Mouse (Mus musculus) erythroblast, adult 5-6 weeks (primary cell): ENCODE data around the gene Tnfsf15. TPM values are rescaled to one million over a fixed set of nuclear protein-coding genes. Genes with fewer than 3 reads are reported as not detected.

Experiments used
- ATAC-seq: replicated peaks from 2 replicates; pipeline ENCODE4 v1.8.0; 2016; ENCODE audit warnings: moderate number of reproducible peaks, mild to moderate bottlenecking, moderate TSS enrichment, inconsistent platforms; ENCODE audit not compliant: poor library complexity, low FRiP score, severe bottlenecking
- total RNA-seq, 2 experiments: library from RNA; stranded (forward) in 1 of 2; stranded (reverse) in 1 of 2; fragments of 150-400 nt in 1 of 2; fragments of 200-764, 138-1000 nt in 1 of 2; gene quantifications; 2 replicates each; pipeline versions ENCODE4 v1.2.3 to v1.2.4; 2015 to 2017; ENCODE audit warnings: low replicate concordance in 2 of 2

The Tnfsf15 gene
- total RNA-seq, 2 experiments from 2014 or later, result not detected

GRCm38 (mm10) chr4:63743660-63744059 lies 1.3 kb downstream of the Tnfsf15 start:
- ATAC-seq, result no peak

DNA sequence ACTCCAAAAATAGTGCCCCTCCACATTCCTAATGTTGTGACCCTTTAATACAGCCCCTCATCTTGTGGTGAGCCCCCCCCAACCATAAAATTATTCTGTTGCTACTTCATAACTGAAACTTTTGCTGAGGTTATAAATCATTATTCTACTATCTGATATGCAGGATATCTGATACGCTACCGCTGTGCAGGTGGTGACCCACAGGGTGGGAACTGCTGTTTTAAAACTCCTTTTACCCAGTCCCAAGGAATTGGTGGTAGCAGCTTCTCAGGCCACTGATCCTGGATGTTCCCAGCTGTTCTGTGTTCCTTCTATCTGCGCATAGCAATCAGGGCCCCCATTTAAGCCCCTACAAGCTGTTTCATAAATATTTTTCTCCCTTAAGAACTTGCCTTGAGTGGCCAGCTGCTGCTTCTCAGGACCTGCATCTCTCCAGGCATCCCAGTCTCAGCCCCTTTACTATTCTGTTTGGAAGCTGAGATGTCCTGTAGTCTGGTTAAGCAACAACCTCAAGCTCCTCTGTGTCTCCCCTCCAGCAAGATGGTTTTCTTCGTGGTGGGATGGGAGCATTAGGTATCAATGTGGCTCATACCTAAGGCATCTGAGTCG lies 2.0 kb downstream of the Tnfsf15 start:
- no peak for ATAC-seq

GRCm38 (mm10) chr4:63742101-63742500 lies 2.8 kb downstream of the Tnfsf15 start:
- ATAC-seq, result no peak

DNA sequence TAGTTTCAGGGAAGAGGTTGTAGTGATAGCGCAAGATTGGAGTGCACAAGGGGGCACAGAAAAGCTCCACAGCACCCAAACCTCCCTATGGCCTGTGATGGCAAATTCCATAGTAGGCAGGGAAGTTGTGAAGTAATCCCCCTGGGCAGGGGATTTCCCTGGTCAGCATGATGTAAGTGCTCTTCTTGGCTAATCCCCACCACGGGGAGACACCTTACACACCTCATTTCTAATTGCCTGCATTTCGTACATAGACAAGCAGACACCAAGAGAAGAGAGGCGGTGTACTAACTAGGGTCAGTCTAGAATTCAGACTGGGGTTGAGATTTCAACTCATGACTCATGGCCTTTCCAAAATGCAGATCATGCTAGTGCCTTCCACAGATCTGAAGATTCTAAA lies 4.2 kb downstream of the Tnfsf15 start:
- no peak for ATAC-seq

- ATAC-seq, result no peak
Observed at GRCm38 (mm10) chr4:63740001-63740400, 4.9 kb downstream of the Tnfsf15 start.

DNA sequence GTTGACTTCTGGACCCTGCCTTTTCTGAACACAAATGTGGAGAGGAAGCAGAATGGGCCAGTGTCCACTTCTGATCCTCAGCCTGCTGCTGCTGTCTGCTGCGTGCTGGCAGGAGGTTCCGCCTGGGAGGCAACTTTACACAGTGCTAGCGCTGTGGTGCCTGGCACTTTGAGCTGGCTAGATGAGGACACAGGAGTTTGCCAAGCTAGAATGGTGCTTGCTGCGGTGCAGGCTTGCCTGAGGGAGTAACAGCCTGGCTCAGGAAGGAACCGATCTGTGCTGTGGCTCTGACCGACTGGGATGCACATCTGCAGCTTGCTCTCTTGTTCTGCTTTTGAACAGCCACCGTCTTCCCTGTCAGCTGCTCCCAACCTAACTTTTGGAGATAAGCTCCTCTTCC lies 5.4 kb downstream of the Tnfsf15 start:
- no peak for ATAC-seq

GRCm38 (mm10) chr4:63738364-63738997 lies 6.4 kb downstream of the Tnfsf15 start:
- ATAC-seq, result no peak

GRCm38 (mm10) chr4:63731299-63731698 lies 13.6 kb downstream of the Tnfsf15 start:
- no peak for ATAC-seq

DNA sequence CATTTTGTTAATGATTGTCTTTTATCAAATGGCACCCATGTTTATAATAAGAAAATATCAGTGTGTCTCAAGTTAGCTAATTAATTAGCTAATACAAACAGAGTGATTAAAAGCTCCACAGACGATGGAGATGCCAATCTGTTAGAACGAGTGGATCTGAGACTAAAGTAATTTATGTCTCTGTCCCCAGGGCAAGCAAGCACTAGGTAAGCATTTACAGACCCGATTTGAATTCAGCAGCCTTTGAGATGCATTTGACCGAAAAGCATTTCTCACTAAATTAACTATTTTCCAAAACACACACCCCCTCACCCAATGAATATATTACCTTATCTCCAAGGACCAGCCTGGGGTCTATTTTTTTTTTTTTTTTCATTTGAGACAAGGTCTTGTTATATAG lies 18.2 kb downstream of the Tnfsf15 start:
- ATAC-seq, result no peak

- no peak for ATAC-seq
Observed at GRCm38 (mm10) chr4:63725981-63726380, 18.9 kb downstream of the Tnfsf15 start.

DNA sequence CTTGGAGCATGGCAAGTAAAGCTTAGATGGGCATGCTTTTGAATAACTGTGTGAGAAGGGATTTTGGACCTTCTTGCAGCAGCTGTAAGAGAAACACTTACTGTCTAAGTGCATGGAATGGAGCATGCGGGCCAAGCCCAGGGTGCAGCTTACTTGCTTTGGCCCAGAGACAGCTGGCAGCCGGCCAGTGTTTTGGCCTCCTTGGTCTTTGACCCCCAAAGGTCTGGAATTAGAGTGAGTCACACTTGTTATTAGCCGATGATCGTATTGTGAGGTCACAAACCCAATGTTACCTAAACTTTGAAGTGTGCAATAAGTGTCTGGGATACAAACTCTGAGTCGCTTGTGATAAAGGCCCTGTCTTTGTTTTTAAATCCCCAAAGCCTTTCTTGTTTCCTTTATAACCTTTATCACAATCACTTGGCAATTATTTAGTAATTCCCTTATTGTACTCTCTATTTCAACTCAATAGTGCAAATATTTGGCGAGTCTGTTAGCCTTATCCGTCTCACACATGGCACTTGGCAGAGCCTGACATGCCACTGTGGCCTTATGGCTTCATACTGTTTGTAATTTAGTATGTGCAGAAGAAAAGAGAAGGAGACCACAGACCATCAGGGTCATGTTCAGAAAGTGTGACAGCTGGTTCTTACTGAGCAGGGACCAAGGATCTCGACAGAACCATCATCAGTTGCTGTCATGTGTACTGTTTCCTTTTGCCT lies 26.8 kb downstream of the Tnfsf15 start:
- ATAC-seq, result no peak

DNA sequence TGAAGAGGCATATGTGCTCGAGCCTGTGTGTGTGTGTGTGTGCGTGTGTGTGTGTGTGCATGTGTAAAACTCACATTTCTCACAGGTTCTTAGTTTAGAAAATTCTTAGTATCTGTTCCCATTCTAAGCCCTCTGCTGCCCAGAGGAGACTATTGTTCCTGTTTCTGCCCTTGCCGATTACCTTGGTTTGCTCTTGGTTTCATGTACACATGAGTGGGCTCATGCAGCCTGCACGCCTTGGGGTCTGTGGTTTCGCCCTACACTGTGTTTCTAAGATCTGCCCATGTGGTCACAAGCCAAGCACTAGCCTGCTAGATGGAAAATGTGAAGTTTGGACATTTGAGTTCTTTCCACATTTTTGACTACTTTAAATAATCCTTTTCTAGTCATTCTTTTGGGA lies 33.0 kb downstream of the Tnfsf15 start:
- ATAC-seq, result no peak

DNA sequence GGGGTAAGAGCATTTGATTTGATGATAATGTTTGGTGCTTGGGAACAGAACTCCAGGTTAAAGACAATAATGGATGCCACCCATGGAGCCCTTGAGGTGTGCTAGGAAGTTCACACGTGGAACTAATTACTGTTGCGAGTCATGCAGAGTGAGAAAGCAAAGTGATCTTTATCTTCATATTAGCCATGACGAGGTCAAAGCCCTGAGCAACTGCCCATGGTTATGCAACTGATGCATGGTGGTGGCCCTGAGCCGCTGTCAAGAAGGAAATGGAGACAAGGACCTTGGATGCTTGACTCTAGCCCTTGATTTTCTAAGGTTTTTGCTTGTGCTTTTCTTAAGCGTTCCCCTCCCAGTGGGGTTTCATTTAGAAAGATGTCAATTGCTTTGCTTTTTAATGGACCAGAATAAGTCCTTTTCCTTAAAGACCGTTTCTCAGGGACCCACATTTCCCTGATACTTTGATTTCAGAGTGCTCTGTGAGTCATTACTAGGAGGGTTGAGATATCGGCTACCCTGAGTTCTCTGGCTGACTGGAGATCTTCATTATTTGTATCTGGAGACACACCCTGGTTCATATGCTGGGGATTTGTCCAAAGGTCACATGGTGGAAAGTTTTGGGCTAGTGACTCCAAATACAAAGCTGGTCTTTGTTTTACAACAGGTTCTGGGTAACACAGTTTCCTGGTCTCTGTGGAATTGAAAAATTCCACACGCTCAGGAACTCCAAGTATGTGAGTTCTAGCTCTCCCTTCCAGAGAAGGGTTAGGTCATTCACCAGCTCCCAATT lies 34.3 kb downstream of the Tnfsf15 start:
- no peak for ATAC-seq

GRCm38 (mm10) chr4:63706279-63706971 lies 38.5 kb downstream of the Tnfsf15 start:
- no peak for ATAC-seq

DNA sequence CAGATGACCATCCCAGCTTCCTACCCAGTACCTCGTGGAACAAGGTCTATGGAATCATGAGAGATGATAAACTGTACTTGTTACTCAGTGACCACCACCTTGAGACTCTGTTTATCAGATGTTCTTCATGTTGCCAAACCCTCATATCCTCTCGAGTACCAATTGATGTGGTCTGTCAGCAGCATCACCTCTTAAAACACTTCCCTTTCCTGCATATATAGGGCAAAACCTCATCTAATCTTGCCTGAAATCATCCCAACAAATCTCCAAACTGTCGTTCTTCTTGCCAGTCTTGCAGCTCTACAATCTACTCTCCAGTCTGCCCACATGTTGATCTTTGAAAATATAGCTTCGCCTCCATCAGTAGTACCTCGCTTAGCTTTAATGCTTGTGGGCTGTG lies 40.7 kb downstream of the Tnfsf15 start:
- no peak for ATAC-seq

- ATAC-seq, result no peak
Observed at GRCm38 (mm10) chr4:63703686-63704085, 41.2 kb downstream of the Tnfsf15 start.

DNA sequence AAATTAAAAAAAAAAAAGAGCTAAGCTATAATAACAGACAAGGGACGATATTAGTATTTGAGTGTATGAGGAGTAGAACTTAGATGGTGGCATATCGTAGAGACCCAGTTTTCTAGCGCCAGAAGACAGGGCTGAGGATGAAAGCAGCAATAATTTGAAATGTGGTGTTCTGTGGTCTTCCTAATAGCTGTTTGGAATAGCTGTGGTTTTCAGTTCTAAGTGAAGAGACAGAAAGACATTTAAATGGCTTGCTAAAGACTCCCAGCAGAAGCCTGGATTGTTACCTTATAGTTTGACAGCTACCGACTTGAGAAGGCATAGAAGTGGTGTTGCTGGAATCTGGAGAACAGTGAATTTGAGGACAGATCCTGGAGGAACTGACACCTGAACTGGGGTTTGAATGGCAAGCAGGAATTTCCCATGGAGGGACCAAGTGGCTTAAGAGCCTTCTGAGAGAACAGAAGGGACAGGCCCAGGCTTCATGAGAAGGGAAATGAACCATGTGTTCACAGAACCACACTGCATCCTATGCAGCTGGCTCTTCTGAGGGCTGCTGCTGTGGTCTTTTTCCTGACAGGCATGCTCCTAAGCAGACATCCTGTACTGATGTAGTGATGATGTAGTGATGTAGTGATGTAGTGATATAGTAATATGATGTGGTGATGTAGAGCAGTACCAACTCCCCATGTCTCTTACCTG lies 42.8 kb downstream of the Tnfsf15 start:
- no peak for ATAC-seq

DNA sequence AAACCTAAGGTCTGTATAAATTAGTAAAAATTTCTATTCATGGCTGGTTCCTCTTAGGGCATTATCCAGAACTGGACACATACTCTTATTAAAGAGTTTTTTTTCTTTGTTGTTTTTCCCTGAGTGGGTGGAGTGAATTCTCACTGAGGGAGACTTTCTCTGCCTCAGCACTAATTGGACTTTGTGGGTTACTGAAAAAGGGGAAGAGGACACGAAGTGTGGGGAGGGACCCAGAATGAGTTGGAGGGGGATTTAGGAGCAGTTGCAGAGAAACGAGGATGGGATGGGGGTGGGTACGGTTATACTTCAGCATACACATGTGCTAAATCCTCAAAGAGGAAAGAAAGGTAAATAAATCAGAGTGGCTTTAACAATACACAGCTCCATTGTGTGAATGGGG lies 45.2 kb downstream of the Tnfsf15 start:
- ATAC-seq, result no peak

DNA sequence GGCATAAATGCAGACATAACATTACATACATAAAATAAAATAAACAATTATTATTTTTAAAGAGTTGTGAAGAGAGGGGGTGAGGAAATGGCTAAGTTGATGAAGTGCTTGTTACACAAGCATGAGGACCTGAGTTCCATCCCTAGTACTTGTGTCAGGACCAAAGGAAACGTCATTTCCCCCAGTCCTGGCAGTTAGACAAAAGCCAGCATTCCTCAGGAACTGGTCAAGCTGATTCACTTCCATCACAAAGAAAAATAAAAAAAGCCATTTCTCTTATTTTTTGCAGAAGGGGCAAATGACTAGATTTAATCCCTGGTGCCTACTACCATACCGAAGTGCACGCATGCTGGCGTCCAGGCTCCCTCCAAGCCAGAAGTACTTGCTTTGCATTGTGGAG lies 48.0 kb downstream of the Tnfsf15 start:
- no peak for ATAC-seq
